Mouse (Mus musculus) cerebellum, postnatal 25 days (tissue): ENCODE results near the gene Flot2.
A peak's percentile ranks its signal among the peaks of the same experiment; 100 is the strongest.
"Not testable (repeated sequence)": the region's sequence is repeated elsewhere in the genome, so short reads cannot be mapped to it uniquely, and the experiment has no call there.

Source experiments
- DNase-seq, 2 experiments: peaks; one replicate each; pipeline ENCODE4 v3.0.0; 2021; ENCODE audit warnings: mixed read lengths in 2 of 2

The Flot2 gene

DNA sequence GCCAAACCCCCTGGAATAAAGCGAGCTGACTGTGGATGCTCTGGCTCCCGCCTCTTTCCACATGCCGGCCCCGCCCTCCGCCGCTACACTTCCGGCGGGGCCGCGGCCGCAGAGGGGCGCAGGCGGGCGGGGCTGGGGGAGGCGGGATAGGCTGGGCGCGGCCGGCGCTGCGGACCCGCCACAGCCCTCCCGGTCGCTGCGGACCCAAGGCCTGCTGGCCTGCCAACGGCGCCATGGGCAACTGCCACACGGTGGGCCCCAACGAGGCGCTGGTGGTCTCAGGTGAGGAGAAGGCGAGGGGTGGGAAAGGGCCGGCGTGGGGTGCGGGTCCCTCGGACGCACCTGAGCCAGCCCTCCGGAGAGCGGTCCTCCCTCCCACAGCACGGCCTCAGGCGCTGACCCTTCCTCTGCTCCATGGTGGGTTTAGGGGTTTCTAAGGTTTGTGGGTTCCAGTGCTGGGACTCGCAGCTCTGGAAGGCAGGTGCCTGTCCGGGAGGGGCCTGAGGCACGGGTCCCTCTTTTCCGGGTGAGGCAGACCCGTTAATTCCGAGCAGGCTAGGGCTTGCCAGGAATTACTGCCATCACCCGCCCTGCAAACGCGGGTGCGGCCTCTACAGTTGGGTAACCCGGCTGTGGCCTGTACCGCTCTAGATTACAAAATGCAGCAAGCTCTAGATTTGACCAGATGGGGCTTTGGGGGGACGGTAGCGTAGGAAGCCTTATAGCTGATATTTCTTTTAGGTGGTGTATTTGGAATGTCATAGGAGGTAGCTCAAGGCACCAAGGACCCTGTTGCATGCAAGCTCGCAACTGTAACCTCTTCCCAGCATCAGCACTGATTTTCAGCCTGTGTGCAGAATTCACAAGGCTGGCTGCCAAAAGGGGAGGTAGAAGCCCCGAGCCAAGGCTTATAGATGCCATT, at the start of gene Flot2:
Gene Flot2 (plus strand): TSS at position 101 of the 922 bp plus-strand sequence.
- DNase-seq: peak; percentile 70 to 82

GRCm38 (mm10) chr11:77989071-77989690, 48.5 kb upstream of the Flot2 start:
- peak; percentile 69 to 78 for DNase-seq

GRCm38 (mm10) chr11:77995556-77995955, 42.2 kb upstream of the Flot2 start:
- no peak for DNase-seq

GRCm38 (mm10) chr11:78006446-78006845, 31.3 kb upstream of the Flot2 start:
- DNase-seq: no peak

- DNase-seq: peak; percentile 80 to 86
Observed at GRCm38 (mm10) chr11:78019676-78020075, 18.1 kb upstream of the Flot2 start.

DNA sequence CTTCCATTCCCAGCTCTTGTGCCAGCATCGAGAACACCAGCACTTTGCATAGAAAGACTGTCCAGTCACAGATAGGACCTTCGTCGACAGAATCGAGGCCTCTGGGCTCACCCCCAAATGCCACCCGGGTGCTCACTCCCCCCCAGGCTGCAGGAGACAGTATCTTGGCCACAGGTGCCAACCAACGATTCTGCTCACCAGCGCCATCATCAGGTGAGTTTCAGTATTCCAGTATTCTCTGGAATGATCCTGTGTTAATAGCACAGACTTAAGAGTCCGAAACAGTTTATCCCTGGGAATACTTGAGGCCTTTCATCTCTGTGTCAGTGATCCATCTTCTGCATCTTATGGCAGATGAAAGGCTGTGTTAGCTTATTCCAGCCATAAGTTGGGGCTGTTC, 14.1 kb upstream of the Flot2 start:
- peak in 1 of 2 experiments; percentile 56 for DNase-seq

- no peak for DNase-seq
Observed at GRCm38 (mm10) chr11:78029240-78029639, 8.5 kb upstream of the Flot2 start.

GRCm38 (mm10) chr11:78030600-78030999, 7.1 kb upstream of the Flot2 start:
- DNase-seq: no peak

GRCm38 (mm10) chr11:78031389-78031788, 6.3 kb upstream of the Flot2 start:
- no peak for DNase-seq

DNA sequence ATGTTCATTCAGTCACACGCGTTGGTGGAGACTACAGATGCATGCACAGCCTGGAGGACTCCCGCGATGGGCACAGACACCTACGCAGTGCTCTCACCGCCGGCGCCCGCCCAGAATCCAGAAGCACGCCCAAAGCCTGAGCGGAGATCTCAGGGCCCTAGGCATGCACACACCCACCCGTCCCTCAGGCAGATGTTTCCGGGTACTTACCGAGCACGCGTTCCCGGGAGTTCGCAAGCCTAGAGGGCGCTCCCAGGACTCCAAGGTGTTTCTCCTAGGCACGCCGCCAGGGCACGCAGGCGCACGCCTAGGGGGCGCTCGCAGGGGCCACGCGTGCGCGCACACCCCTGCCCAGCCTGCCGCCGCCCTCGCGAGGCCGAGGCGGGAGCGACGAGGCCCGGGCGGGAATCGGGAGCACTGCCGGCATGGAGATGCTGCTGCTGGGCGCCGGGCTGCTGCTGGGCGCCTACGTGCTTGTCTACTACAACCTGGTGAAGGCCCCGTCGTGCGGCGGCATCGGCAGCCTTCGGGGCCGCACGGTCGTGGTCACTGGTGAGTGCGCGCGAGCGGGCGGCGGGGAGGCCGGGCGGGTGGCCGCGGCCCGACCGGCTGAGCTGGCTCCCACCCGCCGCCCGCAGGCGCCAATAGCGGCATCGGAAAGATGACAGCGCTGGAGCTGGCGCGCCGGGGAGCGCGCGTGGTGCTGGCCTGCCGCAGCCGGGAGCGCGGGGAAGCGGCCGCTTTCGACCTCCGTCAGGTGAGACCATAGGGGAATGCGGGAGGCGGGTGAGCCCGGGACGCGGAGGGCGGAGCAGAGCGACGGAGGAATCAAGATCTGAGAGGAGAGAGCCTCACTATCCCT, 5.6 kb upstream of the Flot2 start, which contains the start of gene Dhrs13:
Gene Dhrs13 (plus strand): TSS at position 334 of the 862 bp plus-strand sequence.
- peak; percentile 96 to 98 for DNase-seq

- no peak for DNase-seq
Observed at GRCm38 (mm10) chr11:78032809-78033195, 4.9 kb upstream of the Flot2 start.

GRCm38 (mm10) chr11:78033931-78034617, 3.7 kb upstream of the Flot2 start:
- no peak for DNase-seq

GRCm38 (mm10) chr11:78036791-78037190, 940 bp upstream of the Flot2 start:
- no peak for DNase-seq

- no peak for DNase-seq
Observed at GRCm38 (mm10) chr11:78040878-78041277, 3.1 kb downstream of the Flot2 start.

- DNase-seq: not testable (repeated sequence)
Observed at GRCm38 (mm10) chr11:78042290-78042870, 4.6 kb downstream of the Flot2 start.

GRCm38 (mm10) chr11:78044758-78045251, 7.1 kb downstream of the Flot2 start:
- DNase-seq: peak; percentile 92 to 95

DNA sequence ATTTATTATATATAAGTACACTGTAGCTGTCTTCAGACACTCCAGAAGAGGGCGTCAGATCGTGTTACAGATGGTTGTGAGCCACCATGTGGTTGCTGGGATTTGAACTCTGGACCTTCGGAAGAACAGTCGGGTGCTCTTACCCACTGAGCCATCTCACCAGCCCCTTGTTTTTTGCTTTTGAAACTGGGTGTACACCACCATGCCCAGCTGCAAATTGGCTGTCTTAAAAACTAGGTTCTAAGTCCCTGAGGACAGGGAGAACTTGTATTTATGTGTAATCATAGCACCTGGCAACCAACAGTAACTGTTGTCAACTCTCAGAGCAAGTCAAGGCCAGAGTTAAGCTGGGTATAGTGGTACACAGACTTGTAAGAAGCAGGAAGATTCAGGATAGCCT, 10.9 kb downstream of the Flot2 start:
- not testable (repeated sequence) for DNase-seq

DNA sequence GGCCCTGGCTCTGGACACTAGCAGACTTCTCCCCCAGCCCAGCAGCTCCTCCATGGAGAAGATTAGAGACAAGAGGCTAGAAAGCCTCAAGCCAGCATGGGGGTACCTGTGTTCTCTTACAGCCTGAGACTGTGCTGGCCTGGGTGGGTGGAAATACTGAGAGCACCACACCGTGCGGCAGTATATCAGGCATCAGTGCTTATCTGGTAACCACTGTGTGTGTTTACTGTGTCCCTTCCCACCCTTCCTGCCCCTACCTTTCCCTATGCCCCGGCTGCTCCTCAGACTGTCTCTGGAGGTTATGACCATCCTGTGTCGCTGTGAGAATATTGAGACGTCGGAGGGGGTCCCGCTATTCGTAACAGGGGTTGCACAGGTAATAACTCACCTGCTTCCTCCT, 15.3 kb downstream of the Flot2 start:
- no peak for DNase-seq

- no peak for DNase-seq
Observed at GRCm38 (mm10) chr11:78056946-78057345, 19.2 kb downstream of the Flot2 start.

GRCm38 (mm10) chr11:78059833-78060757, 22.4 kb downstream of the Flot2 start:
- peak; percentile 58 to 79 for DNase-seq

DNA sequence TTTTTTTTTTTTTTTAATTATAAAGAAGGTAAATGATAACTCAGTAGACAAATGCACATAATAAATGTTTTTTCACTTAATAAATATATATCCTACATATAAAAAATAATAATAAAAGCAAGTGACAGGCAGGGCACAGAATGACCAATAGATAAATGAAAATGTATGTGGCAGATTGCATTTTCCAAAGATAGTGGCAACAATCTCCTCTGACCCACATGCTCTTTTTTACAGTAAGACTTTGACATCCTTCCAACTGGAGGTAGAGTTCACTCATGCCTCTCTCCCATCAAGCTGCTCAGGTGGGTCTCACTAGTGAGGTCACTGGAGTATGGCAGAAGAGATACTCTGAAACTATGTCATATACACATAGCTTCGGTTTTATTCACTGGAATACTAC, 24.8 kb downstream of the Flot2 start:
- no peak for DNase-seq
